Comparison of ENCODE assay signal across 9 mouse cellular contexts in the genomic region with DNA sequence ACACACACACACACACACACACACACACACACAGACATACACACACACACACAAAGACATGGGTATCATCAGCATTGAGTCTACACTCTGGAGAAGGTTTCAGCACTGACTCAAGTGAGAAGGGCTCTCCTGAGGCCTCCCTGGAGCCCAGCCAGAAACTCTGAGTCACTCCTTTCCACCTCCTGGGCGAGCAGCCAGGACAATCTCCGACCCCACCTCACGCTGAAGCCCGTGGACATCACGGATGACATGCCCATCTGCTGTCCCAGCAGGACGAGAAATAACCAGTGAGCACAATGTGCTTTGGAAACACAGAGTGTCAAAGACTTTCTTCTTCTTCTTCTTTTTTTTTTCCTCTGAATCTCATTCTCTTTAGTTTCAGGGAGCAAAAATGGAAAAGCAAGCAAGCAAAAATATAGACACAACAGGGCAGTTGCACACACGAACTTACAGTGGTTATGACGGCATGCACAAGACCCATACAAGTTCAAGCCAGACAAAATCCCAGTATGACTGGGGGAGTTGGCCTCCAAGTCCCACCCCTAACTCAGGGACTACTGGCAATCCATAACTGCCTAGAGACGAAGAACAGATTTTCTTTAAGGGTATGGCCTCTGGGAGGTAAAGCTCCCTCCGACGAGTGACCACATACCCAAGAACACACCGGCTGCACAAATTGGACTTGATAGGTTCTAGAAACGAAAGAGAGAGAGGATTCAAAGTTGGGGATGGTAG.
A peak's percentile ranks its signal among the peaks of the same experiment; 100 is the strongest.
DNase-seq lines count a peak whose midpoint lies in the region; ATAC-seq and TF ChIP-seq lines count a peak whose summit lies in the region.
"Had no signal": no experiment of that assay in that cellular context is flagged by ENCODE, and none has a peak within 500 bp of the region (broad histone marks: within the 10 kb centered on the region; RNA-seq: fewer than 3 reads in every experiment).

No protein-coding gene starts in this region.

- no peaks in the 10 kb centered on the region for H3K9me3 ChIP-seq in intestine, embryonic 16.5 days (ENCODE audit: control insufficient read depth, low read length)
- no peaks in the 10 kb centered on the region for H3K9me3 ChIP-seq in intestine, postnatal 0 days (ENCODE audit: control insufficient read depth)
- no peaks in the 10 kb centered on the region for H3K9me3 ChIP-seq in MEL (replicated peaks; ENCODE audit: insufficient read depth, low read length)
- H3K9me3 ChIP-seq in heart, embryonic 14.5 days (ENCODE audit: control insufficient read depth, low read length) = no peaks in the 10 kb centered on the region
- H3K9me3 ChIP-seq in stomach, postnatal 0 days (ENCODE audit: control insufficient read depth, low read length) = no peaks in the 10 kb centered on the region

- H3K4me2 ChIP-seq in intestine, embryonic 16.5 days (ENCODE audit: low read depth, low read length) = no peak overlapping the region
- H3K4me2 ChIP-seq in intestine, postnatal 0 days (replicated peaks; ENCODE audit: low read depth) = no peak overlapping the region
- no peak overlapping the region for H3K4me2 ChIP-seq in heart, embryonic 14.5 days (ENCODE audit: low read length)
- no peak overlapping the region for H3K4me2 ChIP-seq in stomach, postnatal 0 days (replicated peaks; ENCODE audit: low read depth)

- no peaks in the 10 kb centered on the region for H3K27me3 ChIP-seq in intestine, embryonic 16.5 days (replicated peaks; ENCODE audit: control insufficient read depth, insufficient read depth, low read length)
- no peaks in the 10 kb centered on the region for H3K27me3 ChIP-seq in intestine, postnatal 0 days (replicated peaks; ENCODE audit: control insufficient read depth, insufficient read depth, low read length)
- H3K27me3 ChIP-seq in MEL (ENCODE audit: control insufficient read depth in 1 of 2, insufficient read depth in 2 of 2, low read length in 2 of 2) = no peaks in the 10 kb centered on the region; a peak in 1 of 4 replicates
- no peaks in the 10 kb centered on the region for H3K27me3 ChIP-seq in cerebellum, adult 2 months (ENCODE audit: control insufficient read depth, insufficient read depth, low read length)
- H3K27me3 ChIP-seq in heart, embryonic 14.5 days (ENCODE audit: control insufficient read depth, insufficient read depth, low read length) = no peaks in the 10 kb centered on the region
- H3K27me3 ChIP-seq in stomach, postnatal 0 days (ENCODE audit: control insufficient read depth, insufficient read depth, low read length) = no peaks in the 10 kb centered on the region

- no peak overlapping the region for H3K27ac ChIP-seq in intestine, embryonic 16.5 days (ENCODE audit: low read length)
- H3K27ac ChIP-seq in intestine, postnatal 0 days (ENCODE audit: low read depth, low read length) = no peak overlapping the region
- H3K27ac ChIP-seq in MEL (ENCODE audit: control insufficient read depth, low read depth, low read length) = no peak overlapping the region
- H3K27ac ChIP-seq in cerebellum, adult 2 months (ENCODE audit: insufficient read depth, low read length) = peak overlapping the region; percentile 80
- H3K27ac ChIP-seq in heart, embryonic 14.5 days (replicated peaks in 1 of 2; ENCODE audit: control insufficient read depth in 1 of 2, insufficient read depth in 1 of 2, low read depth in 2 of 2, low read length in 2 of 2) = no peak overlapping the region
- H3K27ac ChIP-seq in stomach, postnatal 0 days (replicated peaks) = no peak overlapping the region

- TF ChIP-seq EP300 in MEL (IDR thresholded peaks at IDR 0.05; ENCODE audit: low read depth in 1 of 2, low read length in 2 of 2) = no peak
- no peak for TF ChIP-seq EP300 in stomach, postnatal 0 days (optimal IDR thresholded peaks at IDR 0.05)

- H3K36me3 ChIP-seq in intestine, embryonic 16.5 days (ENCODE audit: control insufficient read depth, insufficient read depth, low read length) = no peaks in the 10 kb centered on the region
- H3K36me3 ChIP-seq in intestine, postnatal 0 days (ENCODE audit: control insufficient read depth, insufficient read depth) = no peaks in the 10 kb centered on the region
- H3K36me3 ChIP-seq in MEL (ENCODE audit: control insufficient read depth in 1 of 2, insufficient read depth in 2 of 2, low read length in 2 of 2) = no peaks in the 10 kb centered on the region
- H3K36me3 ChIP-seq in heart, embryonic 14.5 days (ENCODE audit: control insufficient read depth, insufficient read depth, low read length) = no peaks in the 10 kb centered on the region
- H3K36me3 ChIP-seq in stomach, postnatal 0 days (ENCODE audit: control insufficient read depth, insufficient read depth, low read length) = no peaks in the 10 kb centered on the region

- no peak for TF ChIP-seq POLR2A in MEL (IDR thresholded peaks at IDR 0.05; ENCODE audit: control insufficient read depth in 1 of 2, insufficient read depth in 1 of 2, low read depth in 1 of 2, low read length in 2 of 2, poor library complexity in 1 of 2)
- TF ChIP-seq POLR2A in cerebellum, adult 2 months (IDR thresholded peaks at IDR 0.05; ENCODE audit: borderline replicate concordance, insufficient read depth, low read length) = no peak

- no peak for TF ChIP-seq CTCF in intestine, postnatal 0 days (IDR thresholded peaks at IDR 0.05; ENCODE audit: low read depth)
- TF ChIP-seq CTCF in MEL (IDR thresholded peaks at IDR 0.05 in 2 of 3, conservative IDR thresholded peaks at IDR 0.05 in 1 of 3; ENCODE audit: control insufficient read depth in 1 of 3, insufficient read depth in 1 of 3, low read depth in 2 of 3, low read length in 3 of 3, poor library complexity in 1 of 3, severe bottlenecking in 1 of 3) = no peak
- no peak for TF ChIP-seq CTCF in cerebellum, adult 2 months (IDR thresholded peaks at IDR 0.05; ENCODE audit: borderline replicate concordance, insufficient read depth, low read depth, low read length)
- TF ChIP-seq CTCF in stomach, postnatal 0 days (IDR thresholded peaks at IDR 0.05; ENCODE audit: low read depth) = no peak

- no peaks in the 10 kb centered on the region for H3K79me2 ChIP-seq in MEL (ENCODE audit: control insufficient read depth, insufficient read depth, low read length, poor library complexity)

- ATAC-seq in intestine, embryonic 16.5 days = 0 out of 2 replicates have a peak, but pooled peaks have one; percentile 40
- no peak for ATAC-seq in intestine, postnatal 0 days
- ATAC-seq in heart, embryonic 14.5 days (ENCODE audit: insufficient number of reproducible peaks, insufficient read depth, low FRiP score, low read depth) = peak; percentile 56; the same call in 1 of the 2 replicates
- no peak for ATAC-seq in stomach, postnatal 0 days (ENCODE audit: low FRiP score, low TSS enrichment)

- DNase-seq in MEL (ENCODE audit: low read depth, low spot score) = peak; percentile 26
- DNase-seq in cerebellum, adult 2 months = peak; percentile 99
- peak; percentile 73 for DNase-seq in stomach, postnatal 0 days (ENCODE audit: low spot score)
- DNase-seq in spleen, adult 18-20 months = no peak
- DNase-seq in spleen, adult 12 weeks (ENCODE audit: low spot score) = no peak

- H3K4me1 ChIP-seq in intestine, embryonic 16.5 days (ENCODE audit: control insufficient read depth, insufficient read depth, low read length) = no peaks in the 10 kb centered on the region
- H3K4me1 ChIP-seq in intestine, postnatal 0 days (replicated peaks; ENCODE audit: control insufficient read depth, insufficient read depth, low read length) = no peaks in the 10 kb centered on the region
- no peaks in the 10 kb centered on the region for H3K4me1 ChIP-seq in MEL (ENCODE audit: control insufficient read depth in 1 of 2, insufficient read depth in 2 of 2, low read length in 2 of 2)
- H3K4me1 ChIP-seq in cerebellum, adult 2 months (ENCODE audit: control insufficient read depth, insufficient read depth, low read length) = no peaks in the 10 kb centered on the region; the same call in 1 of the 2 replicates
- H3K4me1 ChIP-seq in heart, embryonic 14.5 days (ENCODE audit: control insufficient read depth in 2 of 2, insufficient read depth in 2 of 2, low read length in 2 of 2) = peaks cover 0 to 8% of the 10 kb centered on the region in 2 experiments; a peak in 2 of 4 replicates
- no peaks in the 10 kb centered on the region for H3K4me1 ChIP-seq in stomach, postnatal 0 days (replicated peaks; ENCODE audit: control insufficient read depth, insufficient read depth)

- H3K4me3 ChIP-seq in intestine, embryonic 16.5 days (ENCODE audit: low read length) = no peak overlapping the region
- H3K4me3 ChIP-seq in intestine, postnatal 0 days (ENCODE audit: low read depth, low read length) = no peak overlapping the region
- no peak overlapping the region for H3K4me3 ChIP-seq in MEL (ENCODE audit: control insufficient read depth in 1 of 2, insufficient read depth in 1 of 2, low read depth in 2 of 2, low read length in 2 of 2)
- no peak overlapping the region for H3K4me3 ChIP-seq in cerebellum, adult 2 months (replicated peaks; ENCODE audit: insufficient read depth, low read depth, low read length)
- H3K4me3 ChIP-seq in heart, embryonic 14.5 days (ENCODE audit: control insufficient read depth in 1 of 2, insufficient read depth in 1 of 2, low read depth in 1 of 2, low read length in 2 of 2) = no peak overlapping the region
- no peak overlapping the region for H3K4me3 ChIP-seq in stomach, postnatal 0 days (ENCODE audit: low read depth, low read length)
- H3K4me3 ChIP-seq: myocyte had no signal

- no peak for TF ChIP-seq RAD21 in MEL (IDR thresholded peaks at IDR 0.05; ENCODE audit: low read depth, low read length)

- H3K9ac ChIP-seq in intestine, embryonic 16.5 days (ENCODE audit: low read depth, low read length) = no peak overlapping the region
- no peak overlapping the region for H3K9ac ChIP-seq in intestine, postnatal 0 days (ENCODE audit: low read depth, low read length)
- no peak overlapping the region for H3K9ac ChIP-seq in MEL (ENCODE audit: control insufficient read depth, low read depth, low read length, poor library complexity, severe bottlenecking)
- no peak overlapping the region for H3K9ac ChIP-seq in heart, embryonic 14.5 days (ENCODE audit: low read length)
- no peak overlapping the region for H3K9ac ChIP-seq in stomach, postnatal 0 days (ENCODE audit: low read length)

- WGBS in intestine, embryonic 16.5 days = 55% methylated on average over 13 of the region's 13 CpGs
- 51% methylated on average over 13 of the region's 13 CpGs for WGBS in intestine, postnatal 0 days
- WGBS in cerebellum, adult 2 months = 10% methylated on average over 13 of the region's 13 CpGs
- 43% methylated on average over 13 of the region's 13 CpGs for WGBS in heart, embryonic 14.5 days
- 43% methylated on average over 13 of the region's 13 CpGs for WGBS in stomach, postnatal 0 days

TF ChIP-seq in MEL, 35 proteins besides CTCF, POLR2A, EP300 and RAD21 (continues in another document):
- TF ChIP-seq MAFK (IDR thresholded peaks at IDR 0.05; ENCODE audit: borderline replicate concordance, low read depth, low read length) (no peak), TCF12 (IDR thresholded peaks at IDR 0.05; ENCODE audit: low read depth, low read length) (no peak), MEF2A (IDR thresholded peaks at IDR 0.05; ENCODE audit: extremely low read depth, insufficient replicate concordance, low read depth, low read length, poor library complexity, severe bottlenecking) (no peak), USF1 (IDR thresholded peaks at IDR 0.05; ENCODE audit: low read depth, low read length) (no peak), POLR2AphosphoS5 (IDR thresholded peaks at IDR 0.05; ENCODE audit: borderline replicate concordance, low read depth, low read length) (no peak), ZC3H11A (IDR thresholded peaks at IDR 0.05; ENCODE audit: low read depth, low read length) (no peak)

Comparison
In these comparisons a context has a peak if more than half of its experiments do, and no peak if none do; other contexts are left out.
1. ATAC-seq: peak in intestine, embryonic 16.5 days (single experiment) and heart, embryonic 14.5 days (single experiment); none in intestine, postnatal 0 days (single experiment) and stomach, postnatal 0 days (single experiment).
2. DNase-seq: peak in MEL (single experiment), cerebellum, adult 2 months (2 of 2) and stomach, postnatal 0 days (single experiment); none in spleen, adult 18-20 months (0 of 2) and spleen, adult 12 weeks (single experiment).